Mouse (Mus musculus): Measurements from ENCODE around the gene Nucks1. TPM values are rescaled to one million over a fixed set of nuclear protein-coding genes. Genes with fewer than 3 reads are reported as not detected.
"Not testable (repeated sequence)": the region's sequence is repeated elsewhere in the genome, so short reads cannot be mapped to it uniquely, and the experiment has no call there.

The Nucks1 gene
- polyA plus RNA-seq (2017; shearing (Covaris generic)): 10 to 100 TPM; 39.1 to 46.2 TPM

DNA sequence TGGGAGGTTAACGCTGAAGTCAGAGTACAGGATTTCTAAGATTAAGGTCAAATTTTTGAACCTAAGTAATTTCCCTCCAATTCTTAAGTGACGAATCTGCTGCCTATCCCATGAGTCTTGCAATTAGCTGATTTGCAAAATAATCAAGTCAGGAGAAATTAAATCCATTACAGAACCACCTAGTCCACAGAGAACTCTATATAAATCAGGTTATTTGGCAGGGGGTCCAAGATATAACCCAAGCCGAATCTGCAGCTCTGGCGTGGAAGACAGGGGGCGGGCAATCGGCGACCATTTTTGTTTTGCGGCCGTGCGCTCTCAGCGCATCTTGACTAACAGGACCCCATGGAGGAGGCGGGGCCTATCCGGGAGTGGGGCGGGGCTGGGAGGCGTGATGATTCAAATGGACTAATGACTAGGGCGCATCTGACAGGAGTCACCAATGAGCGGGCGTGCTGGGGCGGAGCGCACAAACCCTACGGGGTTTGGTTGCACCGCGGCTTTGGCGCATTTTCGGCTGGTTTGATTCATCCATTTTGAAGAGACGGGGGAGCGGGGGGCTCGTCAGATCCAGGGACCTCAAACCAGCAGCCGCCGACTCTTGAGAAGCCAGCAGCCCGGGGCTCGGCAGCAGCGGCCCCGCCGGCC lies at the start of gene Nucks1:
Gene Nucks1 (plus strand): TSS at position 534 of the 648 bp plus-strand sequence.
- ATAC-seq: peak; percentile 95

DNA sequence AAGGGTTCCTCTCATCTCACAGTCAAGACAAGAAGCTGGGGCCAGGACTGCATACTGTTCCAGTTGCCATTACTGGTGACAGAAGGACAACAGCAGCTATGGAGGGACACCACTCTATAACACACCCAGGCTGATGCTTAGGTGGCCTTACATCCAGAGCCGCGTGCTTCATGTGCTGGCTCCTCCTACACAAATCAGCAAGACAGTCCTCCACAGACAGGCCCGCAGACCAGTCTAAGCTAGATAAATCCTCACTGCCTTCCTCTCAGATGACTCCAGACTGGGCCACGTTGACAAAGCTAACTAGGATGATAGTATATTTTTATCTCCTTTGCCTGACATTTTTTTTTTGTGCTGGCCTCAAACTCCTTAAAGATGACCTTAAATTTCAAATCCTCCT lies 48.5 kb upstream of the Nucks1 start:
- no peak for ATAC-seq

DNA sequence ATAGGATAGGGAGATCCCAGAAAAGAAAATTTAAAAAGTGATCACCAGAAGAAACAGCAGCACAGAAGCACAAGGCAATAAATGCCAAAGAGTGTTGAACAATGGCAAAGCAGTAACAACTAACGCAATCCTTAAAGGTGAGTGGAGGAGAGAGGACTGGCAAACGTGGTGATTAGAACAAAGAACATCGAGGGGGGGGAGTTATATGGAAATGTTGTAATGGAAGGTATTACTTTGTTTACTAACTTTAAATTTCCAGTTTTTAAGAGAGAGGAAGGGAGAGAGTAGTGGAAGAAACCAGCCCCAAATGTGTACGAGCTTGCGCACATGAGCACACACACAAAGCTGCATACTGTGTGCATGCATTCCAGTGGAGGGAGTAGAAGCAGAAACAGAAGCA lies 44.7 kb upstream of the Nucks1 start:
- no peak for ATAC-seq

DNA sequence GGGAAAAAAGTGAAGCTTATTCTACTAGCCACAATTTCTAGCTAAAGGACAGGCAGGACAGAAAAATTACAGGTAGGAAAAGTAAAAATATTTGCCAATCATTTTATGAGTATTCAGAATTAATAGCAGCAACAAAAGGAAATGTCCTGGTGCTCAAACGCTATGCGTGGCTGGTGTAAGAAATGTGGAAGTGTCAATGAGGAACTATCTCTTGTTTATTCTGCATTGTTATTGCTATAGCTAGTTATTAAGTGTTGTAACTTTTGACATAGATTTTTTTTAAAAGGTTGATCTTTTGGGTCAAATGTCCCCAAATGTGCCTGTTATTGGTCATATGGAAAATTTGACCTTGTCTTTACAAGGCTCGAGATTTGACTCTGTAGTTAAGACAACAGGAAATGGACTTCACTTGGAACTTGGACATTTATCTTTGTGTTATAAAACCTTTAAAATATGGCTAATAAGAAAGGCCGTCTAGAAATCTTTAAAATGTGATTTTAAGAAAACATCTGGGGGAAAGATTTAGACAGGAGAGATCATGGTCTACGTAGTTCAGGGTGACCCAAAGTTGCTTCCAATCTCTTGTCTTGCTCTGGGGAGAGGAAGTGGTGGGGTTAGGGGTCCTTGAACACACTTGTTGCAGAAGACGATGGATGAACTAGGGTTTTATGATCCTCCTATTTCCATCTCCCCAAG lies 43.9 kb upstream of the Nucks1 start:
- ATAC-seq: no peak

GRCm38 (mm10) chr1:131867093-131867945 lies 43.0 kb upstream of the Nucks1 start, which contains the start of gene Rab29:
Gene Rab29, plus strand, starts transcription at chr1:131867224.
- ATAC-seq: peak; percentile 99

DNA sequence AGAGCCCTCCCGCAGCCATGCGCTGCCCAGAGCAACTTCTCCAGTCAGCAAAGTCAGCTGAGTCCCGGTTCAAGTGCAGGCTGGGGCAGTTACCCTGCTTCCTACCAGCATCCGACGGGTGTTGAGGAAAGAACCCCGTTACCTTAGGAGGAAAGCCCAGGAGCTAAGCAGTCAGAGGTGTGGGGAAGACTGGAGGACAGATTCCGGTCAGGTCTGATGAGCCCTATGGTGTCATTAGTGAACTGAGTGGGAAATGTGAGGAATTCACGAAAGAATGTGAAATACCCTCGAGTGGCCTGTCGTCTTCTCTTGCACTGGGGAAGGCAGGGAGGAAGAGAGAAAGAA lies 42.4 kb upstream of the Nucks1 start:
- peak; percentile 2 for ATAC-seq

GRCm38 (mm10) chr1:131869561-131869960 lies 40.8 kb upstream of the Nucks1 start:
- no peak for ATAC-seq

- ATAC-seq: no peak
Observed at GRCm38 (mm10) chr1:131872856-131873255, 37.5 kb upstream of the Nucks1 start.

- no peak for ATAC-seq
Observed at GRCm38 (mm10) chr1:131879816-131880215, 30.5 kb upstream of the Nucks1 start.

DNA sequence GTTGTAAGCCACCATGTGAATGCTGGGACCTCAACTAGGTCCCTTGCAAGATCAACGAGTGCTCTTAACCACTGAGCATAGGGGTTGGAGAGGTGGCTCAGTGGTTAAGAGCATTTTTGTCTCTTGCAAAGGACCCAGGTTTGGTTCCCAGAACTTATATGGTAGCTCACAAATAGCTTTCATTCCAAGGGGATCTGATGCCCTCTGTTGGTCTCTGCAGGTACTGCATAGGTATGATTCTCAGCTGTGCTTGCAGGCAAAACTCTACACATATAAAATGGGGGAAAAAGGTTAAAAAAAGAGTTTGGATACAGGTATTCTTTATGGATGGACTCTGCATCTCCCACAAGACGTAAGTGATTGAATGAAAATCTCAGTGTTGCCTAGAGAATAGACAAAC lies 27.5 kb upstream of the Nucks1 start:
- ATAC-seq: no peak

GRCm38 (mm10) chr1:131886173-131886572 lies 24.2 kb upstream of the Nucks1 start:
- ATAC-seq: no peak

DNA sequence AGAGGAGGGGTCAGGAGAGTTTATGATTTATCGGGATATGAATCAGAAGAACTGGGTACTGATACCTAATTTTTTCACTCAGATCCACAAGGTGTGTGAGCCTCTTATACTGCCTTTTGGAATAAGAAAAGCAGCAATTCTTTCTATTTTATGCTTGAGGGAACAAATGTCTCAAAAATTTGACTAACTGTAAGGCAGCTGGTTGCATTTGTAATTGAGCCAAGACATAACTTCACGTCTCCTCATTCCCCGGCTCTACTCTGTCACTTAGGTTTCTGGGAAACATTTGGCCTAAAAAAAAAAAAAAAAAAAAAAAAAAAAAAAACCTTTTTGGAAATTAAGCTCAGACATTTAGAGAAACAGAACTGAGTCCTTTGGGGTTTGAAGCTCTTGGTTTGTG lies 23.7 kb upstream of the Nucks1 start:
- no peak for ATAC-seq

- no peak for ATAC-seq
Observed at GRCm38 (mm10) chr1:131890043-131890658, 20.2 kb upstream of the Nucks1 start.

GRCm38 (mm10) chr1:131891436-131891835 lies 18.9 kb upstream of the Nucks1 start:
- ATAC-seq: no peak

- no peak for ATAC-seq
Observed at GRCm38 (mm10) chr1:131902679-131903078, 7.7 kb upstream of the Nucks1 start.

GRCm38 (mm10) chr1:131903251-131903650 lies 7.1 kb upstream of the Nucks1 start:
- no peak for ATAC-seq

DNA sequence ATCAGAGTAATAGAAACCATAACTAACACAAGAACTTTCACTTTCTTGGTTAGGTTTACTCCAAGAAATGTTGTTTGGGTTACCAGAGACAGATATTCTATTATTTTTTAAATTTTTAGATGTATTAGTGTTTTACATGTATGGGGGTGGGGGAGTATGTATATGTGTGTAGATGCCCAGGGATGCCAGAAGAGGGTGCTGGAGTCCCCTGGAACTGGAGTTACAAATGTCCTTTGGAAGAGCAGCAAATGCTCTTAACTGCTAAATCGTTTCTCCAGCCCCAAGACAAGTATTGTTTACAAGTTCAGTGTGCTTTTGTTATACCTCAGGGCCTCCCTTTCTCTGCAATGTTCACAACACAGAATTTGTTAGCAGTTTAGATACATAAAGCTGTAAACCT lies 4.8 kb upstream of the Nucks1 start:
- ATAC-seq: no peak

DNA sequence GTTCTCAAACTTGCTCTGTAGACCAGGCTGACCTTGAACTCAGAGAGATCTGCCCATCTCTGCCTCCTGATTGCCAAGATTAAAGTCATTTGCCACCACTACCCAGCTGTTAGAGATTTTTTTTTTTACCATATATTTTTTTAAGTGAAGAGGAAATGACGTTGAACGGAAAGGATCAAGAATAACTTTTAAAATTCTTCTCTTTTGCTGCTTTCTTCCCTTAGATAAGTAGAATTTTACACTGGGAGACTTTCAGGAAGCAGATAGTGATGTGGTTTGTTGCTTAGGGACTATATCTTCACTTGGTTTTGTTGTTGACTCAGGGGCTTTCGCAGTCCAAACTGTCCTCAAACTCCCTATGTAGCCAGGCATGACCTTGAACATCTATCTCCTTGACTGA lies 1.9 kb upstream of the Nucks1 start:
- no peak for ATAC-seq

DNA sequence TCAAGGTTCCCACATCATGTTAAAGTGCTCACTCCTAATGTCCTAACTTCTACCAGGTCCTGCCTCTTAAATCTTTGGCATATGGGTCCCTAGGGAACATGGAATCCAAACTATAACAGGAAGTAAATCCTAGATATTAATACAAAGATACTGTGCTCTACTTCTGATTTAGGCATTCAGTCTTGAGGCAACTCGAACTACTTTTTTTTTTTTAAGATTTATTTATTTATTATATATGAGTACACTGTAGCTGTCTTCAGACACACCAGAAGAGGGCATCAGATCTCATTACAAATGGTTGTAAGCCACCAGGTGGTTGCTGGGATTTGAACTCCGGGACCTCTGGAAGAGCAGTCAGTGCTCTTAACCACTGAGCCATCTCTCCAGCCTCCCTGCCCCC lies 1.1 kb upstream of the Nucks1 start:
- not testable (repeated sequence) for ATAC-seq

- peak; percentile 62 for ATAC-seq
Observed at GRCm38 (mm10) chr1:131910674-131911558, 582 bp downstream of the Nucks1 start.

GRCm38 (mm10) chr1:131917634-131918033 lies 7.3 kb downstream of the Nucks1 start:
- ATAC-seq: no peak

- no peak for ATAC-seq
Observed at GRCm38 (mm10) chr1:131919052-131919451, 8.7 kb downstream of the Nucks1 start.

Data from CD4-positive, CD25-positive, alpha-beta regulatory T cell, adult 4 months (primary cell).